Mouse (Mus musculus) urinary bladder, postnatal 25 days (tissue): ENCODE measurements around the gene Vps35l.

Source experiments
- DNase-seq: peaks from one replicate; pipeline ENCODE4 v3.0.0; 2022; ENCODE audit warnings: low spot score

Gene Vps35l

GRCm38 (mm10) chr7:118883957-118884356, 143.9 kb downstream of the Vps35l start:
- no peak for DNase-seq

GRCm38 (mm10) chr7:118884969-118885368, 144.9 kb downstream of the Vps35l start:
- no peak for DNase-seq

DNA sequence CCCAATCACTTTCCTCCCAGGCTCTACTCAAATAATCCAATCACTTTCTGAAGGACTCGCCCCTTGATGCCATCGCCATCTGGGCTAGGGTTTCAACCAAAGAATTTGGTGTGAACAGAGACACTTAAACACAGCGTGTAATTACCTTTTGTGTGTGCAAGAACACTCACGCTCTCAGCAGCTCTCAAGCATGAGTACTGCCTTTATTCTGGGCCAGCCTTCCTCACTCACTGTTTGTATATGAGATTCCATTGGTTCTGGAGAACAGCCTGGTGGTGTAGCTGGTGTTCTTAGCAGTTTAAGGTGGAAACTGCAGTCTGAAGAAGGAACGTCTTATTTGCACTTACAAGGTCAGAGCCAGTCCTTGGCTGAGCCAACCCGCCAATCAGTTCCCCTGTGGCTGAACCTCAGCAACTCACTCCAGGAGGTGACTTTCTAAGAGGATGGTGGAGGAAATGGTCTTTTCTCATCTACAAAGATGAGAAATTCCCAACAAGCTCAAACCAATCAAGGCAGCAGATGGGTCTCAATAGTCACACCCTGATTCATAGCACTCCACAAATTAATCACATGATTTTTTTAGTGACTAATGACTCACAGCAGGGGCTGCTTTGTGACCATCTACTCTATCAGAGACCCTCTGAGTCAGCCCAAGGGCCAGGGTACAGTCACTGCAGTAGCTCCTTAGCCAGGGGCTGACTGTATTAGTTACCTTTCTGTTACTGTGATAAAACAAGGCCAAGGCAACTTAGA, 147.5 kb downstream of the Vps35l start:
- DNase-seq: no peak

- no peak for DNase-seq
These were observed 149.1 kb downstream of the Vps35l start for GRCm38 (mm10) chr7:118889046-118889680.
